Mouse (Mus musculus): Measurements from ENCODE around the gene Nop2.

GRCm38 (mm10) chr6:125163801-125164657 is 32.3 kb downstream of the Nop2 start:
- TF ChIP-seq CTCF (IDR thresholded peaks at IDR 0.05; ENCODE audit: extremely low read depth, insufficient read length, insufficient replicate concordance, low read depth, low read length), result no peak
- TF ChIP-seq POLR2A (IDR thresholded peaks at IDR 0.05; ENCODE audit: low read depth, low read length), result 0 out of 2 replicates have a peak, but pooled peaks have one; percentile 22

Measured in small intestine, adult 2 months (tissue).